Mouse (Mus musculus) megakaryocyte, embryonic 14.5 days (primary cell): ENCODE results near the gene Wdr37. TPM values are rescaled to one million over a fixed set of nuclear protein-coding genes. Genes with fewer than 3 reads are reported as not detected.

Experiments used
- H3K27me3 ChIP-seq: replicated peaks from 2 replicates; pipeline ENCODE3; 2012; ENCODE audit warnings: inconsistent platforms
- H3K36me3 ChIP-seq: replicated peaks from 2 replicates; pipeline ENCODE3; 2012; ENCODE audit warnings: low read length, inconsistent platforms, mixed read lengths
- H3K4me1 ChIP-seq: 2 replicates; pipeline ENCODE4 v1.6.1; 2012; ENCODE audit warnings: inconsistent platforms
- H3K4me3 ChIP-seq: replicated peaks from 2 replicates; pipeline ENCODE3; 2012; ENCODE audit warnings: moderate library complexity, mild to moderate bottlenecking, inconsistent platforms
- H3K9me3 ChIP-seq: 2 replicates; pipeline ENCODE4 v1.6.1; 2012; ENCODE audit warnings: inconsistent platforms
- FLI1 ChIP-seq: IDR thresholded peaks from 2 replicates; pipeline ENCODE4 v1.6.1; 2012; ENCODE audit warnings: low read length, inconsistent platforms, mixed read lengths
- GATA1 ChIP-seq: IDR thresholded peaks from 3 replicates; pipeline ENCODE4 v1.6.1; 2012; ENCODE audit warnings: mixed read lengths, low read length, inconsistent platforms, borderline replicate concordance
- polyA plus RNA-seq: library from polyadenylated mRNA; stranded (reverse); fragments of >175 nt; gene quantifications from 2 replicates; pipeline ENCODE4 v1.2.3, GENCODE M21; 2012; ENCODE audit warnings: low replicate concordance; ENCODE audit not compliant: insufficient read depth

Wdr37 gene
- polyA plus RNA-seq, 1 experiment, result 2.1 TPM

DNA sequence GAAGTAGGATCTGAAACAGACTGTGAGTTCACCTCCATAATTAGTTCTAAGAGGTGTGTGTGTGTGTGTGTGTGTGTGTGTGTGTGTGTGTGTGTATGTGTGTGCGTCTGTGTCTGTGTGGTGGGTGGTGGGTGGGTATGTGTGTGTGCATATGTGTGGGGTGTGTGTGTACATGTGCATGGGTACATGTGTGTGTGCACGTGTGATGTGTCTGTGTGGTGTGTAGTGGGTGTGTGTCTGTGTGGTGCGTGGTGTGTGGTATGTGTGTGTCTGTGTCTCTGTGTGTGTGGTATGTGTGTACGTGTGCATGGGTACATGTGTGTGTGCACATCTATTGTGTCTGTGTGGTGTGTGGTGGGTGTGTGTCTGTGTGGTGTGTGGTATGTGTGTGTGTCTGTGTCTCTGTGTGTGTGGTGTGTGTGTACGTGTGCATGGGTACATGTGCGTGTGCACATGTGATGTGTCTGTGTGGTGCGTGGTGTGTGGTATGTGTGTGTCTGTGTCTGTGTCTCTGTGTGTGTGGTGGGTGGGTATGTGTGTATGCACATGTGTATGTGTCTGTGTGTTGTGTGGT, 102.0 kb downstream of the Wdr37 start:
- peak overlapping the region; percentile 9 for H3K4me3 ChIP-seq
- H3K9me3 ChIP-seq, result no peaks in the 10 kb centered on the region
- TF ChIP-seq GATA1 (peak; percentile 15; the same call in 1 of the 3 replicates), FLI1 (no peak)
- H3K36me3 ChIP-seq, result no peaks in the 10 kb centered on the region
- peaks cover 3% of the 10 kb centered on the region for H3K27me3 ChIP-seq
- H3K4me1 ChIP-seq, result peaks cover 4% of the 10 kb centered on the region; the same call in 1 of the 2 replicates

DNA sequence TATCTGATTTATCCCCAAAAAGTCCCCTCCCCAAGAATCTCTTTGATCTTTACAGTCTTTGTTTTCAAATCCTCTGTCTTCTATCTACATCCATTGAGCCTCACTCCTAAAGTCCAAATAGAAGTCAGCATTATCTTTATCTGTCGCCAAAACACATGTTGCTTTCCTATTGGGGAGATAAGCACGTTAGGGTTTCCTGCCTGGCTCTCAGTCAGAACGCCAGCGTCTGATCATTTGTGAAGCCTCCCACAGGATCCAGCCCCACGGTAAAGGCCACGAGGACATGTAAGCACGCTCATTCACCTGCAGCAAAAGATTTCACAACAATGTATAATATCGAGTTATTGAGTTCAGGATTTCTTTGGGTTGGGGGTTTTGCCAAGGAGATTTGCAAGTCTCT, 110.8 kb downstream of the Wdr37 start:
- TF ChIP-seq FLI1 (no peak), GATA1 (no peak)
- Histone ChIP-seq H3K27me3 (peaks cover 2% of the 10 kb centered on the region), H3K4me1 (peaks cover 5% of the 10 kb centered on the region; the same call in 1 of the 2 replicates), H3K9me3 (no peaks in the 10 kb centered on the region), H3K36me3 (no peaks in the 10 kb centered on the region), H3K4me3 (no peak overlapping the region)

Other genes starting within 250 kb of the Wdr37 start
- 5.3 and 21.0 TPM in 2 replicates for gene Idi1, start 13.6 kb upstream of the Wdr37 start, polyA plus RNA-seq
- not detected in 2 replicates for gene Gm9745, start 76.3 kb upstream of the Wdr37 start, polyA plus RNA-seq
- gene Idi2, start 81.0 kb upstream of the Wdr37 start, polyA plus RNA-seq, result 0.09 and 0.75 TPM in 2 replicates
- gene Gtpbp4, start 124.2 kb upstream of the Wdr37 start, polyA plus RNA-seq, result 2.9 TPM in 1 of 2 replicates, not detected in the other
- gene Larp4b, start 222.0 kb upstream of the Wdr37 start, polyA plus RNA-seq, result 11.9 and 15.7 TPM in 2 replicates